Comparison of ENCODE assay signal across 10 mouse cellular contexts in genomic region chr2:60838856-60839255, GRCm38 (mm10).
A peak's percentile ranks its signal among the peaks of the same experiment; 100 is the strongest.
DNase-seq lines count a peak whose midpoint lies in the region; ATAC-seq and TF ChIP-seq lines count a peak whose summit lies in the region.
"Had no signal": no experiment of that assay in that cellular context is flagged by ENCODE, and none has a peak within 500 bp of the region (broad histone marks: within the 10 kb centered on the region; RNA-seq: fewer than 3 reads in every experiment).

No protein-coding gene starts in this region.

- WGBS in kidney, embryonic 14.5 days, result 78% methylated on average over 5 of the region's 5 CpGs
- WGBS in heart, embryonic 13.5 days, result 63% methylated on average over 5 of the region's 5 CpGs
- WGBS in lung, postnatal 0 days, result 47% methylated on average over 5 of the region's 5 CpGs

- peak; percentile 66 for DNase-seq in kidney, adult 11 months
- peak; percentile 54 to 73 for DNase-seq in kidney, adult 8-10 months
- DNase-seq in lung, postnatal 0 days (ENCODE audit: low spot score), result peak; percentile 75
- no peak for DNase-seq in B cell, adult 2 months
- DNase-seq in left cerebral cortex, postnatal 36 days (ENCODE audit: low spot score in 2 of 2), result no peak
- DNase-seq: liver, embryonic 13.5 days had no signal

- no peak overlapping the region for H3K27ac ChIP-seq in kidney, embryonic 14.5 days (ENCODE audit: low read depth, low read length)
- peak overlapping the region; percentile 48; the same call in 1 of the 2 replicates for H3K27ac ChIP-seq in heart, embryonic 13.5 days (replicated peaks)
- H3K27ac ChIP-seq in lung, postnatal 0 days (ENCODE audit: low read length), result no peak overlapping the region
- H3K27ac ChIP-seq: liver, embryonic 13.5 days had no signal

- intact Hi-C loops in left cerebral cortex, postnatal 36 days (cut with DNase I), result no loop called here

- no peak overlapping the region for H3K4me3 ChIP-seq in kidney, embryonic 14.5 days (ENCODE audit: low read length)
- H3K4me3 ChIP-seq in heart, embryonic 13.5 days, result no peak overlapping the region
- H3K4me3 ChIP-seq in lung, postnatal 0 days (ENCODE audit: low read depth, low read length), result no peak overlapping the region
- H3K4me3 ChIP-seq: liver, embryonic 13.5 days; myocyte had no signal

- TF ChIP-seq CTCF in lung, postnatal 0 days (IDR thresholded peaks at IDR 0.05), result no peak

- H3K4me1 ChIP-seq in kidney, embryonic 14.5 days (ENCODE audit: control insufficient read depth, insufficient read depth, low read length), result 0 out of 2 replicates have a peak, but pooled peaks cover 9% of the 10 kb centered on the region
- H3K4me1 ChIP-seq in heart, embryonic 13.5 days, result peaks cover 75% of the 10 kb centered on the region
- H3K4me1 ChIP-seq in lung, postnatal 0 days (ENCODE audit: insufficient read depth, low read depth, low read length), result peaks cover 29% of the 10 kb centered on the region; the same call in 1 of the 2 replicates

- H3K27me3 ChIP-seq in kidney, embryonic 14.5 days (ENCODE audit: control insufficient read depth, insufficient read depth, low read length), result no peaks in the 10 kb centered on the region
- no peaks in the 10 kb centered on the region for H3K27me3 ChIP-seq in heart, embryonic 13.5 days (replicated peaks)
- no peaks in the 10 kb centered on the region for H3K27me3 ChIP-seq in lung, postnatal 0 days (replicated peaks; ENCODE audit: insufficient read depth, low read length)
- H3K27me3 ChIP-seq: liver, embryonic 13.5 days had no signal

- H3K9me3 ChIP-seq in kidney, embryonic 14.5 days (ENCODE audit: control insufficient read depth, low read length), result no peaks in the 10 kb centered on the region
- H3K9me3 ChIP-seq in heart, embryonic 13.5 days, result no peaks in the 10 kb centered on the region
- H3K9me3 ChIP-seq in lung, postnatal 0 days (ENCODE audit: low read length), result no peaks in the 10 kb centered on the region
- H3K9me3 ChIP-seq: liver, embryonic 13.5 days had no signal

- peaks cover 10% of the 10 kb centered on the region; the same call in 1 of the 2 replicates for H3K36me3 ChIP-seq in kidney, embryonic 14.5 days (ENCODE audit: control insufficient read depth, insufficient read depth, low read length)
- peaks cover 21% of the 10 kb centered on the region for H3K36me3 ChIP-seq in heart, embryonic 13.5 days
- H3K36me3 ChIP-seq in lung, postnatal 0 days (ENCODE audit: insufficient read depth, low read length), result peaks cover 9% of the 10 kb centered on the region; the same call in 1 of the 2 replicates

- TF ChIP-seq EP300 in lung, postnatal 0 days (IDR thresholded peaks at IDR 0.05), result peak; percentile 89

- H3K4me2 ChIP-seq in kidney, embryonic 14.5 days (replicated peaks; ENCODE audit: low read depth, low read length), result no peak overlapping the region
- H3K4me2 ChIP-seq in heart, embryonic 13.5 days, result no peak overlapping the region
- H3K4me2 ChIP-seq in lung, postnatal 0 days (replicated peaks; ENCODE audit: low read depth, low read length), result no peak overlapping the region
- H3K4me2 ChIP-seq: liver, embryonic 13.5 days had no signal

- no peak for ATAC-seq in kidney, embryonic 14.5 days (ENCODE audit: low FRiP score, low TSS enrichment)
- no peak for ATAC-seq in heart, embryonic 13.5 days (ENCODE audit: extremely low read depth, insufficient number of reproducible peaks, low FRiP score, low TSS enrichment)
- ATAC-seq in lung, postnatal 0 days, result peak; percentile 80
- no peak for ATAC-seq in erythroid progenitor cell, adult 5-6 weeks (replicated peaks; ENCODE audit: low FRiP score, poor library complexity, severe bottlenecking)

- H3K9ac ChIP-seq in kidney, embryonic 14.5 days (ENCODE audit: low read depth, low read length), result no peak overlapping the region
- no peak overlapping the region for H3K9ac ChIP-seq in heart, embryonic 13.5 days
- H3K9ac ChIP-seq in lung, postnatal 0 days (replicated peaks; ENCODE audit: low read depth), result no peak overlapping the region
- H3K9ac ChIP-seq: liver, embryonic 13.5 days had no signal

Comparison
In these comparisons a context has a peak if more than half of its experiments do, and no peak if none do; other contexts are left out.
1. DNase-seq: peak in kidney, adult 11 months (single experiment), kidney, adult 8-10 months (2 of 2) and lung, postnatal 0 days (single experiment); none in B cell, adult 2 months (0 of 2) and left cerebral cortex, postnatal 36 days (0 of 2).